Mouse (Mus musculus): ENCODE data around the gene Garem2.

Gene Garem2

DNA sequence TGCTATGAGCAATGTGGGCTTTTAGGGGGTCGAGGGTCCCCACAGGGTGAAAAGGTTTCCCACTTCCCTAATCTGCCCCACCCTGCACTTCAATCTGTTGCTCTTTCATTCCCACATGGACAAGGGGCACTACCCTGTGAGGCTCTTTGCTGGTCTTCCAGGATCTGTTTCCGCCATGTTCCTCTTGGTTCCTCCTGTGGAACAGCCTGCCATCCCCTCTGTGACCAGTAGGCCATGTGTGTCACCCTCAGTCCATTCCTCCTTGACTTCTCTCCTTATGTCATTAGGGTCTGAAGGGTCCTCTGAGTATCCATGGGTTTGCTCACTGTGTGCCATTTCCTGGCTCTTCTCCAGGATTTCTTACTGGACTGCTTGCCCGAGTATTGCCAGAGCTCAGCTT lies 6.8 kb downstream of the Garem2 start:
- no peak for DNase-seq (ENCODE audit: low read depth, low spot score)

DNA sequence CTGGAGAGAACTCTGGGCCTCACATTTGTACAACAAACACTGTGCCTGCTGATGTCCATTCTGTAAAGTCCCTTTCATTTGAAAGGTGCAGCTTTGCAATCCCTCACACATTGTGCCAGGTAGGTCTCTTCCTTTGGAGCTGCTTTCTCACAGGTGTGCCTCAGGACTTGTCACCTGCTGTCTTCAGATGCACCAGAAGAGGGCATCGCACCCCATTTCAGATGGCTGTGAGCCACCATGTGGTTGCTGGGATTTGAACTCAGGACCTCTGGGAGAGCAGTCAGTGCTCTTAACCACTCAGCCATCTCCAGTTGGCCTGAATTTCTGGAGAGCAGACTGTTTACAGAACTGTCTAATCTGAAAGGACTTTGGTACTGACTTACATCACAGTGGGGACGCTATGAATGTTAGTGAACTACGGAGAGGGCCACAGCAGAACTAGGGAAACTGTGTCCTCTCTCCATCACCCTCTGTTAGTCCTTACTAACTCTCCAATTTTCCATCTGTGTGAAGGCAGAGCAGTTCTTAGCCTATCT lies 7.6 kb downstream of the Garem2 start:
- no peak for DNase-seq (ENCODE audit: low read depth, low spot score)

DNA sequence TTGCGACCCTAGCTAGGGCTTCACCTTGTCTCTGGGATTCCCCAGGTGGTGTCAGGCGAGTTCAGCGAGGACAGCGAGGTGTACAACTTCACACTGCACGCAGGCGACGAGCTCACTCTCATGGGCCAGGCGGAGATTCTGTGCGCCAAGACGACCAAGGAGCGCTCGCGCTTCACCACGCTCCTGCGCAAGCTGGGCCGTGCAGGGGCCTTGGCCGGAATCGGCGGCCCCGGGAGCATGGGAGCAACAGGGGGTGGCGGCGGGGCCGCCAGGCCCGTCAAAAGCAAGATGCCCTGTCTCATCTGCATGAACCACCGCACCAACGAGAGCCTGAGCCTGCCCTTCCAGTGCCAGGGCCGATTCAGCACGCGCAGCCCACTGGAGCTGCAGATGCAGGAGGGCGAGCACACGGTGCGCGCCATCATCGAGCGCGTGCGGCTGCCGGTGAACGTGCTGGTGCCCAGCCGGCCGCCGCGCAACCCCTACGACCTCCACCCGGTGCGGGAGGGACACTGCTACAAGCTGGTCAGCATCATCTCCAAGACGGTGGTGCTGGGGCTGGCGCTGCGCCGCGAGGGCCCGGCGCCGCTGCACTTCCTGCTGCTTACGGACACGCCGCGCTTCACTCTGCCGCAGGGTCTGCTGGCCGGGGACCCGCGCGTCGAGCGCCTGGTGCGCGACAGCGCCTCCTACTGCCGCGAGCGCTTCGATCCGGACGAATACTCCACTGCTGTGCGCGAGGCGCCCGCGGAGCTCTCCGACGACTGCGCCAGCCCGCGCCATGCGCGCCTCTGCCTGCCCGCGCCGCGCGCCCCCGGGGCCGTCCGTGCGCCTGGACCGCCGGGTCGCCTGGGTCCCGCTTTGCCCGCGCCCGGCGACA lies 9.2 kb downstream of the Garem2 start:
- DNase-seq (ENCODE audit: low read depth, low spot score), result no peak

DNA sequence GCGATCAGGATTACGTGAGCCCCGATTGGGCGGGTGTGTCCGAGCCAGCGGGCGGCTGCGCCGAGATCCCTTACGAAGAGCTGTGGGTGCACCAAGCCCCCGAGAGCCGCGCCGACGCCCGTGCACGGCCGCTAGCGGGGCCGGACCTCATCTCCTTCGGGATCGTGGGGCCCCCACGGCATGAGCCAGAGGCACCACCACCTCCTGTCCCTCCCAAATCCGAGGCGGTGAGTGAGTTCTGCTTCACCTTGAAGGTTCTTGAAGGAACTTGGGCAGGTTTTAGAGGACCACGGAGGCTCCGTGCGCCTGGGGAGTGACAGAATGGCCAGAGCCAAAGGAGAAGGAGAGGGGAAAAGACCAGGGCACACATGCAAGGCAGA lies 9.8 kb downstream of the Garem2 start:
- DNase-seq (ENCODE audit: low read depth, low spot score), result no peak

DNA sequence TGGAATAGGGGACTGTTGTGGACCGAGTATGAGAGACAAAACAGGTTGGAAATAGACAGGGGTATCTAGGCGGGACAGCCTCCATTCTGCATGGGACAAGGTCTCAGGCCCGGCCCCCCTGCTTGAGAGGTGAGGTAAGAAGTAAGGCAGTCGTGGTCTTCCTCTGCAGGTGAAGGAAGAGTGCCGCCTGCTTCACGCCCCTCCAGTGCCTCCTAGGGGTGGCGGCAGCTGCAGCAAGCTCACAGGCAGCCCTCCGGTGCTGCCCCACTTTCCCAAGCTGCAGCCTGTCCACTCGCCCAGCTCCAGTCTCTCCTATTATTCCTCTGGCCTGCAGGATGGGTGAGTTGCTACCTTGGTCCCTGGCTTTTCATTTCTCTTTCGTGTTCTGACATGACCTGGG lies 10.8 kb downstream of the Garem2 start:
- DNase-seq (ENCODE audit: low read depth, low spot score), result no peak

DNA sequence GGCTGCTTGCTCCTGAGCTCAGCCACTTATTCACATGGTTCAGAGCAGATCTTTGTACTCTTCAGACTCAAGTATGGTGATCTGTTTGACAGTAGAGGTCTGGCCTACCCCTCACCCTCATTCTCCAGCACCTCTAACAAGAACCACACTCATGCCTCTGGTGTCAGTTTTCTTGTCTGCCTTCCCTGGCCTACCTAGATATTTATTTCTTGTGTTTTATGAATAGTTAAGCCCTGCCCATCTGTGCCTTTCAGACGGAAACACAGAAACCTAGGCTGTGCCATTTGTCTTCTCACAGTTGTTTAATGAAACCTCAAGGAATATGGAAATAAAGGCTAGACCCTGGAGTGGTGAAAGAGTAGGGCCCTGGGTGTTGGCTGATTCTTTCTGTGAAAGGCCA lies 13.1 kb downstream of the Garem2 start:
- no peak for DNase-seq (ENCODE audit: low read depth, low spot score)

DNA sequence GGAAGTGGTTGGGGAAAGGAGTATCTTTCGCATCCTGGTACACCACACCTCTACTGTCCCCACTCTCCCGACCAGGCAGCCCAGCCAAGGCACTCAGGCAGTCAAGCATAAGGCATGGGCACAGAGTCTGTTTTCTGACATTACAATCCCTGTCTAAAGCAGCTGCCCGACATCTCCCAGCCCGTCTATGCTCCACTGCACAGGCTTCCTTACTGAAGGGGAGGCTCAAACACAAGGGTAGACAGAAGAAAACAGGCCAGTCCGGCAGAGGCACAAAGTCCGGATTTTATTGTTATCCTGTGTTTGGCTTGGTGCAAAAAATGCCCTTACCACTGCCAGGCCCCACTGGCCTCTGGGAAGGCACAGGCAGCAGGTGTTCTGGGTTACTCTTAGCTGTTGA lies 14.2 kb downstream of the Garem2 start:
- DNase-seq (ENCODE audit: low read depth, low spot score), result no peak

DNA sequence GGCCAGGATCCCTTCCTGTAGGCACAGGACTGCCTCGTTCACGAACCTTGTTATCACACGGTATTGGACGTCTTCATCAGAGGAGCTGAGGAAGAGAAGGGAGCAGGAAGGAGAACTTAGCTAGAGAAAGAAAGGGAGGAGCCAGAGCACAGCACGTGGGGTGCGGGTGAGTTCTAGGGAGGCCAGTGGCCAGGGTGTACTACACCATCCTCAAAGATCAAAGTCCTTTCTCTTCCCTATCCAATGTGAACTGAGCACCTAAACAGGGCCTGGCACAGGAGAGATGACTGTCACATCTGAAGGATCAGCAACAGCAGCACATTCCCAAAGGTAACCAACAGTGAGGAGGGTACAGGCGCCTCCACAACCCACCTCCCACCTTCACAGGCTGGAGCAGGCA lies 15.1 kb downstream of the Garem2 start:
- no peak for DNase-seq (ENCODE audit: low read depth, low spot score)

DNA sequence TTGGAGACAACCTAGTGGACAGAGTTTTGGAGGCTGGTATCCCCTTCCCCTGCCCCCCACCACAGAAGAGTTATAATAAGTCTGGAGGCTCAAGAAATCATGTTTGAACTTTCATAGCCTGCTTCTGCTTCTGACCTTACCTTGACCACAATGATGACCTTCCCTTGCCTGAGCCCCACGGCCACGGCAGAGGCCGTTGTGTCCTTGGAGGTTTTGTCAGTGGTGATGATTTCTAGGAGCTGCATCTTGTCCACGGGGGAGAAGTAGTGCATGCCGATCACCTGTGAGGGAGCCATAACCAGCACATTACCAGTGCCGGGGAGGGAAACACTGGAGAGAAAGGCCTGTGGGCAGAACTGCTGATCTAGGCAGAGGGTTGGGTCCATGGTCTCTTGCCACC lies 17.5 kb downstream of the Garem2 start:
- no peak for DNase-seq (ENCODE audit: low read depth, low spot score)

DNA sequence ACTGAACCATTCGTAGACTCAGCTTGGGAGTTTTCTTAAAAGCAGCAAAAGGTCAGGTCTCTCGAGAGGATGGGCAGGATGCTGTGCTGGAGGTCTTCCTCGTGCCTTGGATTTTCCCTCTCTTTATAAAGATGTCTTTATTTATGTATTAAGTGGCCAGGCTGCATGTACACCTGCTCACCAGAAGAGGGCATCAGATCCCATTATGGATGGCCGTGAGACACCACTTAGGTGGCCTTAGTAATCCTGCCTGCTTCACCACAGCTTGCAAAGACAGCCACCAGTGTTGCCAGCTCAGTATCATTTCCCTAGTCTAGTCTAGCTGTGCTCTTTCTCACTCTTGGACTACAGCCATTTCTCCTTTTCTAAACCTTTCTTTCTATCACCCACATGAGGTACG lies 20.6 kb downstream of the Garem2 start:
- peak; percentile 61 for DNase-seq (ENCODE audit: low read depth, low spot score)

DNA sequence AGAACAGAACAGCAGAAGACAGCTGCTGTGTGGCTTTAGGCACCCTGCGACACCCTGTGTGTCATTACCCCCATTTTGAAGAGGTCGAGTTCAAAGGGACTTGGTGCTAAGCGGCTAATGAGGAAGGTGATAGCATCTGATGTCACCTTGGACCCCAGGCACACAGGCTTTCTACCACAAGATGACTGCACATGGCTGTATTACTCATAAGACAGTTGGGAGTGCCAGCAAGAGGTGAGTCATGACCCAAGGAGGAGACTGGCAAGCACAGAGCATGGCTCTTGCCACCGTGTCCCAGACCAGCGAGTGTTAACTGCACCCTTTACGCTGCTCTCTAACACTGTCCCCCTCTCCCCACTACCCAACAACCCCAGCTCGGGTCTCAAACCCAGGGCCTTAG lies 21.8 kb downstream of the Garem2 start:
- DNase-seq (ENCODE audit: low read depth, low spot score), result peak; percentile 92

DNA sequence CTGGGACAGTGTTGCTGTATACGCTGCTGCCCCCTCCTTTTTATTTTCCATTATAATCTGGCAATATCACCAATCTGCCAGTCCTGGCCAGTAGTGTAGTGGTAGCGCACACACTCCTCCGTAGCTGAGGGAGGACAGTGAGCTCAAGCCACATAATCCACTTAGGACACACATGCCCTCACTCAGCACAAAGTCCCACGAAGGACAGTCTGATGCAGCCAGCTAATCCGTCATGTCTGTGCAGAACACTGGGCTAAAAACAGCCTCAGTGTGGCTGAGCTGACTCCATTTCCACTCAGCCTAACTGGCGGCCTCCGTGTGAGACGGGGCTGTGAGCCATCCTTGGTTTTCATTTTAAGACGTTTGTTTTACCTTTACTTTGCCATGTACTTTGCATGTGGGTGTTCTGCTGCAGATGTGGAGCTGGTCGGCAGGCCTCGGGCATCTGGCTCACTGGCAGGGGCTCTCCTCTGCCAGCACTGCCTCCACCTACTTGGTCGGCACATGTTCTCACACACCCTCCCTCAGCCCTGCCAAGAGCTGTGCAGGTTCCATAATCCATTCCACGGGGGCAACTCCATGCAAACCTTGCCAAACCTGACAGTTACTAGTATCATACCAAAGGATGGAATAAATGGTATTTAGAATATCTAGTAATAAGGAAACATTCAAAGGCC lies 23.1 kb downstream of the Garem2 start:
- no peak for DNase-seq (ENCODE audit: low read depth, low spot score)

DNA sequence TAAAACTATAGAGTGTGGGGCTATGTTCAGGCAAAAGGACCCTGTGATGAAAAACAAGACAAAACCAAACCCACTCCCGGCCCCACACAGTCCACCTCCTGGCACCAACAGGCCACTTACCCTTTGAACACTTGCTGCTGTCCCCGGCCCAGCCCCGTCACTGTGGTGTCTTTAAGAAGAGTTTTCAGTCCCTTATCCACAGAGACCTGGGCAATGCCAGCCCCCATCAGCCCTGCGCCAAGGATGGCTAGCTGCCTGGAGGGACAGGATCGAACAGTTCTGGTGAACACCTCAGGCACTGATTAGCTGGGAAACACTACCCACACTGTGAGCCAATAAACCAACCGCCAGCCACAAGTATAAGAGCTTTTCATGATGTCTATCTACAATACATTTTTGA lies 23.7 kb downstream of the Garem2 start:
- DNase-seq (ENCODE audit: low read depth, low spot score), result no peak

DNA sequence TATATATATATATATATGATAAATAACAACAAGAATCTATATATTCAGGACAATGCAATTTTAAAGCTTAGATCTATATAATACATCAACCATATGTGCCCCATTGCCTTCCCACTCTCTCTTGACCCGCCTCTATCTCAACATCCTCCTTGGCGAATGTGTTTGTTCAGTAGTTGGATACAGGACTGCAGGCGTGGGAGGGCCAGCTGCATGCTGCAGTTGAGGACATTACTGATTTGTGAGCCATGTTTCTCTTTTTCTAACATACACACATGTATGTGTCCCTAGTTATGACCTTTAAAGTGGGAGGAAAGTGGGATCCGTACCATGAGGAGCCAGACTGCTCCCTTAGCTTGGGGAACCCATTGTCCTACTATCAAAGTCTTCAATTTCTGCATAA lies 26.3 kb downstream of the Garem2 start:
- DNase-seq (ENCODE audit: low read depth, low spot score), result no peak

DNA sequence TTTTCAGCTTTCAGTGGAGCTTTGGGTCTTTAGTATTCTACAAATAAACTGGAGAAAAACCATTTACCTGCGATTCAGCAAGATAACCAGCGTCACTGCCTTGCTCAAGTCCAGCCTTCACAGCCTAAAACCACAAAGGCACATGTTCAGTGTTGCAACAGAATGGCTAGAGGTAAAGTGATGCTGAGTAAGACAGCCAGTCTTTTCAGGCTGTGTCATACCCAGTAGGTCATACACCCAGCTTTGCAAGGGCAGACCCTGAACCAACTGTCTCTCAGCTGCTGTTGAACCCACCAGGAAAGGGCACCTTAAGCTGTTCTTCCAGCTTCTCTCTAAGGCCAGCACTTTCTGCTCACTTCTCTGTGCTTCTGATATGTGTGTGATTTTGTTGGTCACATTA lies 27.2 kb downstream of the Garem2 start:
- no peak for DNase-seq (ENCODE audit: low read depth, low spot score)

DNA sequence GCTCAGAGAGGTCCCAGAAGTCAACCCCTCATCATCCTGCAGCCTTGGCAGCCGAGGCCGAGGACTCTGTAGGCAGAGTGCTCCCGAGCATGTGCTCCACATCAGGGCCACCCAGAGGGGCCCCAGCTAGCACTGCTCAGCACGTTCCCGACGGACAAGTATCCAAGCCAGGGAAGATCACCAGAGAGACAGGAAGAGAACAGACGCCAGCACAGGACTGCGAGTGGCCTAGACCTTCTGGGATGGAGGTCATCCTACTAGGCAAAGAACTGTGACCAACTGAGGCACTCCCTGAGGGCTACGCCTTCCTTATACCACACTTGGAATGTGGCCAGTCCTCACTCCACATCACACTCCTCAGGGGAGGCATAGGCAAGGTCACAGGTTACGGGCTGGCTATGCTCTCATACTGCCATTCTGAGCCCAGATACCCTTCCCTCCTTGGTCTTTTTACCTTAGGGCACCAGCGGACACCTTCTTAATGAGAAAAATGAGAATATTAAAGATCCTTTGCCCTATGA lies 30.8 kb downstream of the Garem2 start:
- no peak for DNase-seq (ENCODE audit: low read depth, low spot score)

DNA sequence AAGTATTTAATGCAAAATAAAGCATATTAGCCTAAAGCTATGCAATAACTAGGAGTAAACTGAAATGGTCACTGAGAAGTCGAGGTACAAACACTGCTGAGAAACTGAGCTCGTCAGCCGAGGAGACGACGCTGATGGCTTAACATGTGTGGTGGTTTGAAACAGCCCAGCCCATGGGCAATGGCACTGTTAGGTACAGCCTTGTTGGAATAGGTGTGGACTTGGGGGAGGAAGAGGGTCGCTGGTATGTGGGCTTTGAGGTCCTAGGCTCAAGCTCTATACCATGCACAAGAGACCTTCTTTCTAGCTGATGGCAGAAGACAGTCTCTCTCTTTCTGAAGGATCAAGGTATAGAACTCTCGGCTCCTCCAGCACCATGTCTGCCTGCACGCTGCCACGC lies 32.3 kb downstream of the Garem2 start:
- DNase-seq (ENCODE audit: low read depth, low spot score), result no peak

DNA sequence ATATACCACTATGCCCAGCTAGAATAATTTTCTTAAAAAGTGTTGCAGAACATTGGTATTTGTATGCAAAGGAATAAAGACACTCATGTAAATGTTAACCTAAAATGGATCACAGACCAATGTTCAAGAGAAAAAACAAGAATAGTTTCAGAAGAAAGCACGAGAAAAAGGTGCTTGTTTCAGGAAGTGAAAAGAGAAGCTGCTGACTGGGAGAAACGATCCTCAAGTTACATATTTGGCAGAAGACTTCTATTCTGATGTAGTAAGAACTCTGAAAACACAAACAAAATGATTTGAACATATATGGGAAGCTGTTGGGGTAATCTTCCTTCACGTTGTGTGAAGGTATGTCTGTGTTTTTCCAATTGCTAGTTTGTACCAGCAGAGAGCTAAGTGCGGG lies 33.2 kb downstream of the Garem2 start:
- DNase-seq (ENCODE audit: low read depth, low spot score), result no peak

DNA sequence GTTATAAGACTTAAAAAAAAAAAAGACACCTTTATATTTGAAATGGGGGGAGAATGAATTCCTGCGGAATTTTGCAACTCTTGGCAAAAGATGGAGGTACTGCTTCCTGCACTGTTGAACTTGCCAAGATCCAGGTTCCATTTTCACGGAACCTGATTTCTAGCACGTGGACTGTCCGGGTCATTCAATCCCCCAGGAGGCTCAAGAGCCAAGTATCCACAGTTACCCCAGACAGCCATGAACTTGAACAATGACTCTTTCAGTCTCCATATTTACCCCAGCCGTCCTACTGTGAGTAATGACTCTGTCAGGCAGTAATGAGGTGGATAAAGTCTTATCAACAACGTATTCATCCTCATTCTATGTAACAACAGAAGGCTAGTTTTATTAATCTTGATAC lies 41.6 kb downstream of the Garem2 start:
- DNase-seq (ENCODE audit: low read depth, low spot score), result no peak

DNA sequence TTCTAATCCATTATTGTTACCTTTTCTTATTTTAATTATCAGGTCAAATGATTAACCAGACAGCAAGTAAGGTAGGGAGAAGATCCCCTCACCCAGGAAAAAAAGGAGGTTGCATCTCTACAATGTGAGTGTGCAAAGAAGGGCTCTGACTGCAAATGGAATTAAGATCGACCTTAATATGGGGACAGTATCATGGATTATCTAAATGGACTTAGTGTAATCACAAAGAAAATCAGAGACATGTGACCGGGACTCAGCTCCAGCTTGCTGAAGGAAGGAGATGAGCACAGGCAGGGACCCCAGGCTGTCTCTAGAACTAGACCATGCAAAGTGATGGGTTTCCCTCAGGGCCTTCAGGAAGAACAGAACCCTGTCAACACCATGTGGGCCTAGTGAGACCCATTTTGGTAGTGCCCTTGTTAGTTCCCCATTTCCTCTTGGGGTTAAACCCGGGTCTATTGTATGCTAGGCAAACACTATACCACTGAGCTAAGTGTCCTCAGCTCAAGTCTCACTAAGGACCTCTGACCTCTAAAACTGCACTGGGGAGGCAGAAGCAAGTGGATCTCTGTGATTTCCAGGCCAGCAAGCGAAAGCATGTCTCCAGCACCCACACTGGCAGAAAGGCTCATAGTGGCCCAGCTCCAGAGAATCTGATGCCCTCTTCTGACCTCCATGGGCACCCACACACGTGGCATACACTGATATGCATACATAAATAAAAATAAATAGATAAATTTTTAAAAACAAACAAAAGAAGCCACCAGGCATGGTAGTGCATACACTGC lies 43.4 kb downstream of the Garem2 start:
- DNase-seq (ENCODE audit: low read depth, low spot score), result no peak

DNA sequence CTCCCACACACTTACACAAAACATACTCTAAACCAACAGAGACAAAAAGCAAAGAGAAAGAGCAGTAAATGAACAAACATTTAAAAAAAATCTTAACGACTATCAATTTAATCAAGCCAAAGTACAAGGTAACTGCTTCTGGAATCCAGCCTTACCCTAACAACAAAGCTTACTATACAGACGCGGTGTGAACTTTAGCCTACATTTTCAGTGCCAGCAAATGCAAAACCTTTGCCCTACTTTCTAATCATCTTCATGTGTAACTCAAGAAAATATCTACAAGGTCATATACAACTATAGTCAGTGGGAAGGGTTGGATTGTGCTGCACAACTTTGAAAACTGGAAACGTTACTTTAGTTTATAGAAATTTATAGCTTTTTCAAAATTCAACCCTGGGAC lies 47.0 kb downstream of the Garem2 start:
- no peak for DNase-seq (ENCODE audit: low read depth, low spot score)

DNA sequence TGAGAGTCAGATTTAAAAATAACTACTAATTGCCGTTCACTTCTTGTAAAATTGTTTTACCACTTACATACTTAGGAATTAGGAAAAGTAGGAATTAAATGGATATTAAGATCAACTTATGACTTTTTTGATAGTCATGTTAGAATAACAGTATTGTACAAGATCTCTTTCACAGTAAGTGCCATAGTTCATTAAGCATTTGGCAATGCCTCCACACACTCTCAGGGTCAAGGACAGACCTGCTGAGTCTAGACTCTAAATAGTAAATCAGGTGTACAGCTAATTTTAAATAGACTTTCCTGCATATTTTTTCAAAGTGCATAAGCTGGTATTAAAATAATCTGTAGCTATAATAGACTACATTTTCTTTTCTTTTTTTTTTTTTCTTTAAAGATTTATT lies 47.5 kb downstream of the Garem2 start:
- DNase-seq (ENCODE audit: low read depth, low spot score), result no peak

Measured in 3T3-L1 (cell line).